Comparison of ENCODE assay signal across 8 mouse cellular contexts in the genomic region with DNA sequence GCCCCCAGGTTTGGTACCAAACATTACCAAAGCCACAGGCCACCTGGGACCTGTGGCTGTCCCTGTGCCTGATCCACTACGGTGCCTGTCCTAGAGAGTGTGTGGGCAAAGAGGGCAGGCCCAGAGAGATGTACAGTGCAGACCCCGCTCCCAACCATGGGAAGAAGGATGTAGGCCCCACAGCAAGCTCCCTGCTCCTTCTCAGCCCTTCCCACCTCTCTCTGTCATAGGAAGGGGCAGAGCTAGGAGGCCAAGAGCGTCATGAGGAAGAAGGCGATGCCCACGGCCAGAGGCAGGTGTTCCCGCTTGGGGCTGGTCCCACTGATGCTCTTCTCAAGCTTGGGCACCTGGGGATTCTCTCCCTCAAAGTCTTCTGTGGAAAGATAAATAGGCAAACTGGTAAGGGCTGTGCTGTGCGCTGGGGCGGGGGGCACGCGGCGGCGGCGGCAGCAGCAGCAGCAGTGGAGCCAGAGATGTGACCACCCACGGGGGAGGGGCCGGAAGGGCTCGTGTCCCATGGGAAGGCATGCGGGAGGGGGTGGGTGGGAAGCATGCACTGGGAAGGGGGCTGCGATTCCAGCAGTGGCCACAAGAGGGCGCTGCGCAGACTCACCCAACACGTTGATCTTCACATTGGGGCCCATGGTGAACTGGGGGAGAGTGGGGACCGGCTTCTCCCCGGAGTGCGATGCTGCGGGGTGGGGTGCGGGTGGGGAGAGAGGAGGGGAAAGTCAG. TPM values are rescaled to one million over a fixed set of nuclear protein-coding genes. Genes with fewer than 3 reads are reported as not detected.
DNase-seq lines count a peak whose midpoint lies in the region; ATAC-seq and TF ChIP-seq lines count a peak whose summit lies in the region.

No protein-coding gene starts in this region.

- peaks cover 5% of the 10 kb centered on the region for H3K9me3 ChIP-seq in CH12.LX (replicated peaks; ENCODE audit: low read length)
- no peaks in the 10 kb centered on the region for H3K9me3 ChIP-seq in embryonic facial prominence, embryonic 12.5 days
- no peaks in the 10 kb centered on the region for H3K9me3 ChIP-seq in heart, embryonic 11.5 days (replicated peaks; ENCODE audit: control insufficient read depth, low read length)
- no peaks in the 10 kb centered on the region for H3K9me3 ChIP-seq in kidney, embryonic 15.5 days (replicated peaks)
- no peaks in the 10 kb centered on the region for H3K9me3 ChIP-seq in liver, embryonic 13.5 days (replicated peaks)

- no peak for TF ChIP-seq EP300 in CH12.LX (IDR thresholded peaks at IDR 0.05; ENCODE audit: low read length)

- no peaks in the 10 kb centered on the region for H3K36me3 ChIP-seq in CH12.LX (replicated peaks in 1 of 2; ENCODE audit: control insufficient read depth in 1 of 2, insufficient read depth in 1 of 2, low read length in 1 of 2)
- H3K36me3 ChIP-seq in embryonic facial prominence, embryonic 12.5 days: no peaks in the 10 kb centered on the region
- no peaks in the 10 kb centered on the region for H3K36me3 ChIP-seq in heart, embryonic 11.5 days (ENCODE audit: control insufficient read depth, insufficient read depth, low read length)
- no peaks in the 10 kb centered on the region for H3K36me3 ChIP-seq in kidney, embryonic 15.5 days
- H3K36me3 ChIP-seq in liver, embryonic 13.5 days: no peaks in the 10 kb centered on the region

- H3K27me3 ChIP-seq in CH12.LX (replicated peaks): peaks cover 34% of the 10 kb centered on the region
- H3K27me3 ChIP-seq in embryonic facial prominence, embryonic 12.5 days: peaks cover 41% of the 10 kb centered on the region
- peaks cover 39% of the 10 kb centered on the region for H3K27me3 ChIP-seq in heart, embryonic 11.5 days (ENCODE audit: control insufficient read depth, insufficient read depth, low read length)
- peaks cover 26% of the 10 kb centered on the region for H3K27me3 ChIP-seq in kidney, embryonic 15.5 days
- H3K27me3 ChIP-seq in liver, embryonic 13.5 days: peaks cover 53% of the 10 kb centered on the region

- peak; percentile 18; the same call in 1 of the 2 replicates for ATAC-seq in embryonic facial prominence, embryonic 12.5 days (ENCODE audit: insufficient number of reproducible peaks, insufficient read depth, low FRiP score, low TSS enrichment)
- 0 out of 2 replicates have a peak, but pooled peaks have one; percentile 28 for ATAC-seq in heart, embryonic 11.5 days (replicated peaks; ENCODE audit: insufficient number of reproducible peaks, low FRiP score, low TSS enrichment)
- ATAC-seq in kidney, embryonic 15.5 days (replicated peaks; ENCODE audit: low FRiP score): peak; percentile 54
- 0 out of 2 replicates have a peak, but pooled peaks have one; percentile 12 for ATAC-seq in liver, embryonic 13.5 days (ENCODE audit: low read depth)

- peak overlapping the region; percentile 30 to 50 (median 45) for H3K4me3 ChIP-seq in CH12.LX (replicated peaks in 1 of 3; ENCODE audit: low read depth in 2 of 3, low read length in 2 of 3, poor library complexity in 1 of 3)
- H3K4me3 ChIP-seq in embryonic facial prominence, embryonic 12.5 days: peak overlapping the region; percentile 28
- peak overlapping the region; percentile 39 for H3K4me3 ChIP-seq in heart, embryonic 11.5 days (ENCODE audit: low read depth, low read length)
- peak overlapping the region; percentile 42 for H3K4me3 ChIP-seq in kidney, embryonic 15.5 days (replicated peaks)
- no peak overlapping the region for H3K4me3 ChIP-seq in liver, embryonic 13.5 days (replicated peaks)

- 6% methylated on average over 24 of the region's 26 CpGs for WGBS in embryonic facial prominence, embryonic 12.5 days
- 9% methylated on average over 26 of the region's 26 CpGs for WGBS in heart, embryonic 11.5 days (ENCODE audit: insufficient replicate concordance)
- WGBS in kidney, embryonic 15.5 days: 7% methylated on average over 26 of the region's 26 CpGs
- 5% methylated on average over 26 of the region's 26 CpGs for WGBS in liver, embryonic 13.5 days (ENCODE audit: insufficient replicate concordance)

- TF ChIP-seq RAD21 in CH12.LX (IDR thresholded peaks at IDR 0.05; ENCODE audit: low read depth, low read length): no peak; the same call in none of the 2 replicates

- peaks cover 25 to 56% of the 10 kb centered on the region in 2 experiments for H3K4me1 ChIP-seq in CH12.LX (ENCODE audit: control insufficient read depth in 1 of 2, insufficient read depth in 2 of 2)
- peaks cover 48% of the 10 kb centered on the region for H3K4me1 ChIP-seq in embryonic facial prominence, embryonic 12.5 days
- H3K4me1 ChIP-seq in heart, embryonic 11.5 days (ENCODE audit: control insufficient read depth, insufficient read depth, low read length): peaks cover 30% of the 10 kb centered on the region
- H3K4me1 ChIP-seq in kidney, embryonic 15.5 days: peaks cover 55% of the 10 kb centered on the region
- H3K4me1 ChIP-seq in liver, embryonic 13.5 days (replicated peaks): peaks cover 21% of the 10 kb centered on the region

- in situ Hi-C loops in CH12.LX (cut with MboI; ENCODE audit: low pct_ligation_motif_present, low pct_unique_long_range_greater_than_20kb, low sequenced_read_pairs): no loop called here

- peak overlapping the region; percentile 58 for H3K4me2 ChIP-seq in CH12.LX (ENCODE audit: insufficient read depth, low read depth, poor library complexity, severe bottlenecking)
- peak overlapping the region; percentile 71 for H3K4me2 ChIP-seq in embryonic facial prominence, embryonic 12.5 days (replicated peaks)
- peak overlapping the region; percentile 72 for H3K4me2 ChIP-seq in heart, embryonic 11.5 days
- H3K4me2 ChIP-seq in kidney, embryonic 15.5 days: peak overlapping the region; percentile 78
- peak overlapping the region; percentile 48 for H3K4me2 ChIP-seq in liver, embryonic 13.5 days

- peak; percentile 68 for DNase-seq in CH12.LX (ENCODE audit: extremely low read depth)
- DNase-seq in adrenal gland, postnatal 25 days: peak; percentile 78
- peak; percentile 44 for DNase-seq in liver, embryonic 13.5 days
- DNase-seq in natural killer cell, adult 2 months (ENCODE audit: low spot score in 2 of 2): peak; percentile 40 to 64
- peak; percentile 85 for DNase-seq in testis, postnatal 14 days (ENCODE audit: low spot score)

- dilution Hi-C loops in CH12.LX (cut with MboI; ENCODE audit: extremely low pct_ligation_motif_present, extremely low pct_unique_long_range_greater_than_20kb, low sequenced_read_pairs): no loop called here

- H3K9ac ChIP-seq in CH12.LX (ENCODE audit: insufficient read depth, low read depth): peak overlapping the region; percentile 15; the same call in 1 of the 2 replicates
- peak overlapping the region; percentile 42 for H3K9ac ChIP-seq in embryonic facial prominence, embryonic 12.5 days
- H3K9ac ChIP-seq in heart, embryonic 11.5 days (ENCODE audit: low read depth, low read length): peak overlapping the region; percentile 66
- peak overlapping the region; percentile 51 for H3K9ac ChIP-seq in kidney, embryonic 15.5 days
- no peak overlapping the region for H3K9ac ChIP-seq in liver, embryonic 13.5 days

- no peaks in the 10 kb centered on the region for H3K79me2 ChIP-seq in CH12.LX (replicated peaks; ENCODE audit: control insufficient read depth, extremely low read depth, insufficient read depth, poor library complexity, severe bottlenecking)

- TF ChIP-seq POLR2A in CH12.LX (IDR thresholded peaks at IDR 0.05; ENCODE audit: low read depth, low read length): peak; percentile 36; the same call in 1 of the 2 replicates

- TF ChIP-seq CTCF in CH12.LX (conservative IDR thresholded peaks at IDR 0.05 in 1 of 2, IDR thresholded peaks at IDR 0.05 in 1 of 2; ENCODE audit: low read depth in 2 of 2, low read length in 2 of 2): peak; percentile 60 to 72

- H3K27ac ChIP-seq in CH12.LX (ENCODE audit: insufficient read depth, low read depth): no peak overlapping the region
- no peak overlapping the region for H3K27ac ChIP-seq in embryonic facial prominence, embryonic 12.5 days
- H3K27ac ChIP-seq in heart, embryonic 11.5 days (ENCODE audit: low read depth, low read length): no peak overlapping the region
- peak overlapping the region; percentile 46; the same call in 1 of the 2 replicates for H3K27ac ChIP-seq in kidney, embryonic 15.5 days
- no peak overlapping the region for H3K27ac ChIP-seq in liver, embryonic 13.5 days

RNA-seq across cellular contexts. Expression of a gene that starts 7.4 kb away (rescaled TPM):
- total RNA-seq in CH12.LX (2012; rRNA removed): 0.13 TPM in 1 of 2 replicates, not detected in the other
- 0.09 TPM in 1 of 2 replicates, not detected in the other for total RNA-seq in CH12.LX (2014; rRNA removed)
- 0.19 TPM in 1 of 2 replicates, not detected in the other for polyA plus RNA-seq in CH12.LX (2012; ENCODE audit: insufficient read length, low read depth)
- total RNA-seq in adrenal gland, postnatal 25 days (2021): 0.27 TPM in 1 of 2 replicates, not detected in the other
- 12.8 and 15.8 TPM in 2 replicates for polyA plus RNA-seq in embryonic facial prominence, embryonic 12.5 days (2016; fragmentation: Nextera tagmentation; extraction: Ambion mirVana)
- polyA plus RNA-seq in heart, embryonic 11.5 days (2014; fragmentation: Nextera tagmentation; extraction: Ambion mirVana): 1.9 TPM in 2 replicates
- polyA plus RNA-seq in kidney, embryonic 15.5 days (2015; fragmentation: Nextera tagmentation; extraction: Ambion mirVana): 9.3 and 11.9 TPM in 2 replicates
- 0.32 and 0.41 TPM in 2 replicates for polyA plus RNA-seq in liver, embryonic 13.5 days (2015; fragmentation: Nextera tagmentation; extraction: Ambion mirVana)

RNA-seq across cellular contexts. Expression of a gene that starts 22.5 kb away (rescaled TPM):
- total RNA-seq in CH12.LX (2012; rRNA removed) (2.6 and 3.1 TPM in 2 replicates), CH12.LX (2014; rRNA removed) (0.76 and 1.1 TPM in 2 replicates)
- polyA plus RNA-seq in CH12.LX (2012; ENCODE audit: insufficient read length, low read depth): 1.00 and 1.1 TPM in 2 replicates
- 1.7 TPM in 1 of 2 replicates, not detected in the other for total RNA-seq in adrenal gland, postnatal 25 days (2021)
- polyA plus RNA-seq in embryonic facial prominence, embryonic 12.5 days (2016; fragmentation: Nextera tagmentation; extraction: Ambion mirVana): 47.1 and 48.8 TPM in 2 replicates
- polyA plus RNA-seq in heart, embryonic 11.5 days (2014; fragmentation: Nextera tagmentation; extraction: Ambion mirVana): 9.3 and 10.2 TPM in 2 replicates
- polyA plus RNA-seq in kidney, embryonic 15.5 days (2015; fragmentation: Nextera tagmentation; extraction: Ambion mirVana): 29.8 and 31.5 TPM in 2 replicates
- polyA plus RNA-seq in liver, embryonic 13.5 days (2015; fragmentation: Nextera tagmentation; extraction: Ambion mirVana): 1.0 and 1.2 TPM in 2 replicates

RNA-seq across cellular contexts. Expression of a gene that starts 34.4 kb away (rescaled TPM):
- total RNA-seq in CH12.LX (2012; rRNA removed) (0.59 and 0.93 TPM in 2 replicates), CH12.LX (2014; rRNA removed) (0.62 and 0.70 TPM in 2 replicates)
- 0.71 and 0.80 TPM in 2 replicates for polyA plus RNA-seq in CH12.LX (2012; ENCODE audit: insufficient read length, low read depth)
- 11.6 and 17.2 TPM in 2 replicates for total RNA-seq in adrenal gland, postnatal 25 days (2021)
- polyA plus RNA-seq in embryonic facial prominence, embryonic 12.5 days (2016; fragmentation: Nextera tagmentation; extraction: Ambion mirVana): 32.6 and 36.1 TPM in 2 replicates
- 29.9 and 33.0 TPM in 2 replicates for polyA plus RNA-seq in heart, embryonic 11.5 days (2014; fragmentation: Nextera tagmentation; extraction: Ambion mirVana)
- 66.0 and 66.6 TPM in 2 replicates for polyA plus RNA-seq in kidney, embryonic 15.5 days (2015; fragmentation: Nextera tagmentation; extraction: Ambion mirVana)
- 4.3 and 4.6 TPM in 2 replicates for polyA plus RNA-seq in liver, embryonic 13.5 days (2015; fragmentation: Nextera tagmentation; extraction: Ambion mirVana)

RNA-seq across cellular contexts. Expression of a gene that starts 34.4 kb away (rescaled TPM):
- total RNA-seq in CH12.LX (2012; rRNA removed) (31.3 and 39.1 TPM in 2 replicates), CH12.LX (2014; rRNA removed) (5.8 and 5.9 TPM in 2 replicates)
- 26.2 and 26.5 TPM in 2 replicates for polyA plus RNA-seq in CH12.LX (2012; ENCODE audit: insufficient read length, low read depth)
- total RNA-seq in adrenal gland, postnatal 25 days (2021): 50.4 and 65.1 TPM in 2 replicates
- polyA plus RNA-seq in embryonic facial prominence, embryonic 12.5 days (2016; fragmentation: Nextera tagmentation; extraction: Ambion mirVana): 42.7 and 45.5 TPM in 2 replicates
- 23.3 and 25.9 TPM in 2 replicates for polyA plus RNA-seq in heart, embryonic 11.5 days (2014; fragmentation: Nextera tagmentation; extraction: Ambion mirVana)
- polyA plus RNA-seq in kidney, embryonic 15.5 days (2015; fragmentation: Nextera tagmentation; extraction: Ambion mirVana): 73.4 and 84.3 TPM in 2 replicates
- 9.5 and 9.6 TPM in 2 replicates for polyA plus RNA-seq in liver, embryonic 13.5 days (2015; fragmentation: Nextera tagmentation; extraction: Ambion mirVana)

RNA-seq across cellular contexts. Expression of a gene that starts 45.0 kb away (rescaled TPM):
- 47.8 and 50.9 TPM in 2 replicates for total RNA-seq in CH12.LX (2012; rRNA removed)
- 40.6 and 41.8 TPM in 2 replicates for total RNA-seq in CH12.LX (2014; rRNA removed)
- polyA plus RNA-seq in CH12.LX (2012; ENCODE audit: insufficient read length, low read depth): 44.7 and 56.0 TPM in 2 replicates
- 44.7 and 51.4 TPM in 2 replicates for total RNA-seq in adrenal gland, postnatal 25 days (2021)
- 56.6 and 62.0 TPM in 2 replicates for polyA plus RNA-seq in embryonic facial prominence, embryonic 12.5 days (2016; fragmentation: Nextera tagmentation; extraction: Ambion mirVana)
- polyA plus RNA-seq in heart, embryonic 11.5 days (2014; fragmentation: Nextera tagmentation; extraction: Ambion mirVana): 37.5 and 40.9 TPM in 2 replicates
- 58.0 and 59.9 TPM in 2 replicates for polyA plus RNA-seq in kidney, embryonic 15.5 days (2015; fragmentation: Nextera tagmentation; extraction: Ambion mirVana)
- polyA plus RNA-seq in liver, embryonic 13.5 days (2015; fragmentation: Nextera tagmentation; extraction: Ambion mirVana): 17.4 and 18.0 TPM in 2 replicates
